Mouse (Mus musculus) bone marrow macrophage, adult 2 months (primary cell): Measurements from ENCODE around the gene Ddc.

ENCODE experiments used
- CTCF ChIP-seq: IDR thresholded peaks from 2 replicates; pipeline ENCODE4 v1.5.1; 2012; ENCODE audit warnings: low read depth, mild to moderate bottlenecking, low read length, moderate library complexity
- POLR2A ChIP-seq: IDR thresholded peaks from 2 replicates; pipeline ENCODE4 v1.6.1; 2012; ENCODE audit warnings: mild to moderate bottlenecking, low read depth, low read length, borderline replicate concordance

DNA sequence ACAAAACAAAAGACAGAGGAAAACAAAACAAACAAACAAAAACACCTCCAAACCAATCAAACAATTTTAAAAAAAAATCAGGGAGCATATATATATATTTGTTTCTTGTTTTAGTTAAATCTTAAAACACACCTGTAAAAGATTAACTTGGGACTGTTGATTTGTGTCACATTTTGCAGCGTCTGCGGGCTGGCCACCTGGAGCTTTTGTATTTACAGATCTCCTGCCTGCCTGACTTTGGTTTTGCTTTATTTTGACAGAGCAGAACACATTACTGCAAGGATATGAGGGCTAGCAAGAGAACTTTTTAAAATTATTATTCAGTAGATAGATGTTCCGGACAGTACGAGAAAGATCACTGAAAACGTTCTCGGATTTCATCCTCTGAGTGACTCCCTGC is 66.4 kb downstream of the Ddc start:
- TF ChIP-seq CTCF (no peak), POLR2A (no peak)
